Mouse (Mus musculus): ENCODE measurements around the gene Vmn1r118. TPM values are rescaled to one million over a fixed set of nuclear protein-coding genes. Genes with fewer than 3 reads are reported as not detected.
"Not testable (repeated sequence)": the region's sequence is repeated elsewhere in the genome, so short reads cannot be mapped to it uniquely, and the experiment has no call there.

The Vmn1r118 gene
- total RNA-seq (2021): not detected
- long read RNA-seq, experiment 1: 0 reads
- long read RNA-seq, experiment 2: 0 reads

DNA sequence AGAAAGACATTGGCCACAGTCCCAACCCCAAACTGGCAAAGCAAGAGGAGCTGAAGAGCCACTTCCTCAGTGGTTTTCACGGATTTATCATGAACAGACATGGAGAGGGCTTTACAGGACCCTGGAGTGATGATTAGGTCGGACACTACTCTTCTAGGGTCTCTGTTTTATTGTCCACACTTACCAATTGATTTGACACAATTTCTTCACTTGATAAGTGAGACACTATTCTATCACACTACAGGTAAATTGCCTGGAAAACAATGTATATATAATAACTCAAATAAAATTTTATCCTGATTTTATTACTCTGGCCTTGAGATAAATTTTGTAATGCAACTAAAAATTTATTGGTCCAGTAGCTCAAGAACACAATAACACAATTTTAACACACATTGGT is at the start of gene Vmn1r118:
Gene Vmn1r118 (minus strand): TSS at position 101 of the 400 bp plus-strand sequence.
- H3K27ac ChIP-seq; intact Hi-C loops (cut with DNase I); DNase-seq (ENCODE audit: extremely low spot score in 1 of 2, low spot score in 2 of 2); H3K4me3 ChIP-seq: not testable (repeated sequence)

- H3K4me3 ChIP-seq; intact Hi-C loops (cut with DNase I); DNase-seq (ENCODE audit: extremely low spot score in 1 of 2, low spot score in 2 of 2); H3K27ac ChIP-seq: not testable (repeated sequence)
Measured at GRCm38 (mm10) chr7:20884021-20884420, 28.1 kb downstream of the Vmn1r118 start, which contains the start of gene Vmn1r117. TSS of gene Vmn1r117 (minus strand) at chr7:20884121.

- intact Hi-C loops (cut with DNase I): not testable (repeated sequence)
Measured at GRCm38 (mm10) chr7:20871956-20872355, 40.2 kb downstream of the Vmn1r118 start, which contains the start of gene Vmn1r116. TSS of gene Vmn1r116 (plus strand) at chr7:20872256.

More at GRCm38 (mm10) chr7:20871956-20872355, 40.2 kb downstream of the Vmn1r118 start, which contains the start of gene Vmn1r116:
- not testable (repeated sequence) for H3K4me3 ChIP-seq; H3K27ac ChIP-seq; DNase-seq (ENCODE audit: extremely low spot score in 1 of 2, low spot score in 2 of 2)

Other genes with a start within 250 kb of the Vmn1r118 start
- gene Vmn1r107, start 243.4 kb downstream of the Vmn1r118 start, total RNA-seq (2021): not detected
- not detected for gene Vmn1r111, start 209.1 kb downstream of the Vmn1r118 start, total RNA-seq (2021)
- gene Gm10668, start 181.7 kb downstream of the Vmn1r118 start, total RNA-seq (2021): not detected
- not detected for gene Vmn1r112, start 141.2 kb downstream of the Vmn1r118 start, total RNA-seq (2021)
- not detected for gene Vmn1r113, start 125.1 kb downstream of the Vmn1r118 start, total RNA-seq (2021)
- not detected for gene Vmn1r114, start 100.2 kb downstream of the Vmn1r118 start, total RNA-seq (2021)
- not detected for gene Vmn1r115, start 67.4 kb downstream of the Vmn1r118 start, total RNA-seq (2021)
- gene Vmn1r116, start 40.1 kb downstream of the Vmn1r118 start, total RNA-seq (2021): not detected
- not detected for gene Vmn1r117, start 28.2 kb downstream of the Vmn1r118 start, total RNA-seq (2021)
- not detected for gene Vmn1r119, start 100.1 kb upstream of the Vmn1r118 start, total RNA-seq (2021)
- not detected for gene Vmn1r120, start 141.4 kb upstream of the Vmn1r118 start, total RNA-seq (2021)
- gene Vmn1r121, start 186.2 kb upstream of the Vmn1r118 start, total RNA-seq (2021): not detected
- gene Vmn1r122, start 221.8 kb upstream of the Vmn1r118 start, total RNA-seq (2021): not detected
- gene Vmn1r123, start 249.8 kb upstream of the Vmn1r118 start, total RNA-seq (2021): not detected